ENCODE assay signal across 8 mouse cellular contexts in genomic region chr15:99651984-99652872, GRCm38 (mm10). TPM values are rescaled to one million over a fixed set of nuclear protein-coding genes. Genes with fewer than 3 reads are reported as not detected.
DNase-seq lines count a peak whose midpoint lies in the region; ATAC-seq and TF ChIP-seq lines count a peak whose summit lies in the region.

No protein-coding gene starts in this region.

- peak overlapping the region; percentile 65 for H3K4me3 ChIP-seq in cerebellum, adult 2 months (replicated peaks; ENCODE audit: insufficient read depth, low read depth, low read length)
- peak overlapping the region; percentile 88 for H3K4me3 ChIP-seq in G1E (ENCODE audit: low read depth, low read length)
- peak overlapping the region; percentile 78 for H3K4me3 ChIP-seq in liver, postnatal 0 days (ENCODE audit: low read depth, low read length)

- no peak for TF ChIP-seq POLR2A in cerebellum, adult 2 months (IDR thresholded peaks at IDR 0.05; ENCODE audit: borderline replicate concordance, insufficient read depth, low read length)

- ATAC-seq in G1E (ENCODE audit: extremely low read depth, insufficient number of reproducible peaks, low FRiP score, poor library complexity, severe bottlenecking): no peak
- peak; percentile 43 for ATAC-seq in granulocyte monocyte progenitor cell, adult 5-6 weeks (replicated peaks; ENCODE audit: poor library complexity, severe bottlenecking)
- no peak for ATAC-seq in liver, postnatal 0 days

- DNase-seq in cerebellum, adult 2 months: no peak
- DNase-seq in cerebellum, postnatal 4 days (ENCODE audit: low spot score in 2 of 2): no peak
- no peak for DNase-seq in G1E (ENCODE audit: low spot score)
- DNase-seq in liver, postnatal 0 days: no peak
- no peak for DNase-seq in right cerebral cortex, postnatal 25 days
- DNase-seq in kidney, adult 18-20 months: no peak
- DNase-seq in c-Kit-positive CD71-positive TER-119-positive erythroid progenitor cells, embryonic 14.5 days (ENCODE audit: low spot score): no peak

- H3K27ac ChIP-seq in cerebellum, adult 2 months (ENCODE audit: insufficient read depth, low read length): no peak overlapping the region
- 0 out of 2 replicates have a peak overlapping the region, but pooled peaks have one; percentile 4 for H3K27ac ChIP-seq in liver, postnatal 0 days (ENCODE audit: low read depth)

- 0 out of 2 replicates have a peak, but pooled peaks cover 3% of the 10 kb centered on the region for H3K4me1 ChIP-seq in cerebellum, adult 2 months (ENCODE audit: control insufficient read depth, insufficient read depth, low read length)
- H3K4me1 ChIP-seq in G1E (ENCODE audit: insufficient read depth, low read depth, low read length): peaks cover 81% of the 10 kb centered on the region
- H3K4me1 ChIP-seq in liver, postnatal 0 days (ENCODE audit: insufficient read depth): peaks cover 36% of the 10 kb centered on the region

- no peaks in the 10 kb centered on the region for H3K27me3 ChIP-seq in cerebellum, adult 2 months (ENCODE audit: control insufficient read depth, insufficient read depth, low read length)
- H3K27me3 ChIP-seq in G1E (ENCODE audit: insufficient read depth, low read length): peaks cover 17% of the 10 kb centered on the region; the same call in 1 of the 2 replicates
- H3K27me3 ChIP-seq in liver, postnatal 0 days (ENCODE audit: insufficient read depth, low read length): peaks cover 39% of the 10 kb centered on the region

- no peaks in the 10 kb centered on the region for H3K9me3 ChIP-seq in G1E (replicated peaks)
- no peaks in the 10 kb centered on the region for H3K9me3 ChIP-seq in liver, postnatal 0 days (ENCODE audit: low read length)

- TF ChIP-seq CTCF in cerebellum, adult 2 months (IDR thresholded peaks at IDR 0.05; ENCODE audit: borderline replicate concordance, insufficient read depth, low read depth, low read length): no peak
- no peak for TF ChIP-seq CTCF in G1E (IDR thresholded peaks at IDR 0.05; ENCODE audit: low read depth, low read length)
- TF ChIP-seq CTCF in liver, postnatal 0 days (IDR thresholded peaks at IDR 0.05; ENCODE audit: low read depth): no peak

- peaks cover 23% of the 10 kb centered on the region for H3K36me3 ChIP-seq in G1E (replicated peaks)
- H3K36me3 ChIP-seq in liver, postnatal 0 days (replicated peaks; ENCODE audit: insufficient read depth, low read length): no peaks in the 10 kb centered on the region

- peak overlapping the region; percentile 78; the same call in 1 of the 2 replicates for H3K9ac ChIP-seq in liver, postnatal 0 days (replicated peaks)

- H3K4me2 ChIP-seq in liver, postnatal 0 days (ENCODE audit: low read depth, low read length): peak overlapping the region; percentile 80

- 78% methylated on average over 10 of the region's 10 CpGs for WGBS in cerebellum, adult 2 months
- WGBS in liver, postnatal 0 days (ENCODE audit: insufficient replicate concordance): 52% methylated on average over 10 of the region's 10 CpGs

- TF ChIP-seq EP300 in liver, postnatal 0 days (IDR thresholded peaks at IDR 0.05; ENCODE audit: low read depth): no peak

RNA-seq across cellular contexts. Expression of gene Racgap1, which starts 0.8 kb away (rescaled TPM):
- polyA plus RNA-seq in cerebellum, adult 2 months (2012; rRNA removed): 15.5 and 15.6 TPM in 2 replicates
- total RNA-seq in G1E (2014; fragmentation: Nextera tagmentation) (132 and 189 TPM in 2 replicates), G1E (2017) (71.7 and 81.3 TPM in 2 replicates)
- polyA plus RNA-seq in G1E (2012): 21.4 and 35.6 TPM in 2 replicates
- 47.0 and 75.5 TPM in 2 replicates for total RNA-seq in granulocyte monocyte progenitor cell, adult 5-6 weeks (2014; fragmentation: Nextera tagmentation)
- 76.4 and 80.0 TPM in 2 replicates for total RNA-seq in granulocyte monocyte progenitor cell, adult 5-6 weeks (2017)
- 28.6 and 31.9 TPM in 2 replicates for polyA plus RNA-seq in liver, postnatal 0 days (2015; fragmentation: Nextera tagmentation; extraction: Ambion mirVana)

RNA-seq across cellular contexts. Expression of gene Asic1, which starts 17.9 kb away (rescaled TPM):
- polyA plus RNA-seq in cerebellum, adult 2 months (2012; rRNA removed): 102 and 104 TPM in 2 replicates
- total RNA-seq in G1E (2014; fragmentation: Nextera tagmentation) (not detected in 2 replicates), G1E (2017) (0.22 and 0.41 TPM in 2 replicates)
- not detected in 2 replicates for polyA plus RNA-seq in G1E (2012)
- not detected in 2 replicates for total RNA-seq in granulocyte monocyte progenitor cell, adult 5-6 weeks (2014; fragmentation: Nextera tagmentation)
- total RNA-seq in granulocyte monocyte progenitor cell, adult 5-6 weeks (2017): not detected in 2 replicates
- polyA plus RNA-seq in liver, postnatal 0 days (2015; fragmentation: Nextera tagmentation; extraction: Ambion mirVana): 0.38 and 0.54 TPM in 2 replicates

RNA-seq across cellular contexts. Expression of gene Smarcd1, which starts 49.7 kb away (rescaled TPM):
- polyA plus RNA-seq in cerebellum, adult 2 months (2012; rRNA removed): 82.3 and 87.1 TPM in 2 replicates
- 43.3 and 50.9 TPM in 2 replicates for total RNA-seq in G1E (2014; fragmentation: Nextera tagmentation)
- 11.4 and 12.0 TPM in 2 replicates for total RNA-seq in G1E (2017)
- polyA plus RNA-seq in G1E (2012): 45.3 and 69.1 TPM in 2 replicates
- total RNA-seq in granulocyte monocyte progenitor cell, adult 5-6 weeks (2014; fragmentation: Nextera tagmentation): 29.8 and 34.7 TPM in 2 replicates
- total RNA-seq in granulocyte monocyte progenitor cell, adult 5-6 weeks (2017): 16.3 and 28.0 TPM in 2 replicates
- polyA plus RNA-seq in liver, postnatal 0 days (2015; fragmentation: Nextera tagmentation; extraction: Ambion mirVana): 4.7 and 5.3 TPM in 2 replicates

RNA-seq across cellular contexts. Expression of gene Aqp6, which starts 51.0 kb away (rescaled TPM):
- 29.0 and 38.4 TPM in 2 replicates for polyA plus RNA-seq in cerebellum, adult 2 months (2012; rRNA removed)
- total RNA-seq in G1E (2014; fragmentation: Nextera tagmentation): not detected in 2 replicates
- total RNA-seq in G1E (2017): 0.12 TPM in 1 of 2 replicates, not detected in the other
- not detected in 2 replicates for polyA plus RNA-seq in G1E (2012)
- total RNA-seq in granulocyte monocyte progenitor cell, adult 5-6 weeks (2014; fragmentation: Nextera tagmentation): not detected in 2 replicates
- total RNA-seq in granulocyte monocyte progenitor cell, adult 5-6 weeks (2017): not detected in 2 replicates
- polyA plus RNA-seq in liver, postnatal 0 days (2015; fragmentation: Nextera tagmentation; extraction: Ambion mirVana): not detected in 2 replicates

RNA-seq across cellular contexts. Expression of gene Gm17349, which starts 53.1 kb away (rescaled TPM):
- not detected in 2 replicates for polyA plus RNA-seq in cerebellum, adult 2 months (2012; rRNA removed)
- not detected in 2 replicates for total RNA-seq in G1E (2014; fragmentation: Nextera tagmentation)
- 0.98 TPM in 1 of 2 replicates, not detected in the other for total RNA-seq in G1E (2017)
- 2.3 and 4.1 TPM in 2 replicates for polyA plus RNA-seq in G1E (2012)
- not detected in 2 replicates for total RNA-seq in granulocyte monocyte progenitor cell, adult 5-6 weeks (2014; fragmentation: Nextera tagmentation)
- total RNA-seq in granulocyte monocyte progenitor cell, adult 5-6 weeks (2017): not detected in 2 replicates
- polyA plus RNA-seq in liver, postnatal 0 days (2015; fragmentation: Nextera tagmentation; extraction: Ambion mirVana): 1.3 and 2.9 TPM in 2 replicates

Comparison
In these comparisons a context has a peak if more than half of its experiments do, and no peak if none do; other contexts are left out.
1. RNA of gene Asic1, which starts 17.9 kb away (polyA plus RNA-seq): 102 to 104 TPM in cerebellum, adult 2 months; 0.38 to 0.54 TPM in liver, postnatal 0 days and not detected in G1E; every median in the first group is over 10 times any median in the second.
2. Peak in every context shown above with its lines, with median percentiles within 50 percentile points of each other: H3K4me3 ChIP-seq.